Mouse (Mus musculus) urinary bladder, postnatal 4 days (tissue): ENCODE measurements around the gene Polr3c.
"Not testable (repeated sequence)": the region's sequence is repeated elsewhere in the genome, so short reads cannot be mapped to it uniquely, and the experiment has no call there.

ENCODE experiments used
- DNase-seq, 2 experiments: peaks; one replicate each; pipeline ENCODE4 v3.0.0; 2021 to 2022; ENCODE audit warnings: low spot score in 2 of 2

Gene Polr3c

GRCm38 (mm10) chr3:96727343-96727827 lies at the start of gene Polr3c, which contains the start of gene Rnf115:
TSS of gene Polr3c (minus strand) at chr3:96727628.
TSS of gene Rnf115 (plus strand) at chr3:96727664.
- peak; percentile 96 for DNase-seq

GRCm38 (mm10) chr3:96777120-96777519 lies 49.7 kb upstream of the Polr3c start:
- DNase-seq: no peak

GRCm38 (mm10) chr3:96772949-96773348 lies 45.5 kb upstream of the Polr3c start:
- DNase-seq: no peak

- DNase-seq: no peak
These were observed 42.5 kb upstream of the Polr3c start for GRCm38 (mm10) chr3:96769971-96770370.

GRCm38 (mm10) chr3:96764528-96764927 lies 37.1 kb upstream of the Polr3c start:
- no peak for DNase-seq

GRCm38 (mm10) chr3:96759695-96760094 lies 32.3 kb upstream of the Polr3c start:
- no peak for DNase-seq

- no peak for DNase-seq
These were observed 30.3 kb upstream of the Polr3c start for GRCm38 (mm10) chr3:96757691-96758090.

- no peak for DNase-seq
These were observed 28.5 kb upstream of the Polr3c start for GRCm38 (mm10) chr3:96755935-96756334.

GRCm38 (mm10) chr3:96746829-96747228 lies 19.4 kb upstream of the Polr3c start:
- no peak for DNase-seq

- DNase-seq: no peak
These were observed 16.9 kb upstream of the Polr3c start for GRCm38 (mm10) chr3:96744348-96744747.

GRCm38 (mm10) chr3:96740279-96740678 lies 12.9 kb upstream of the Polr3c start:
- not testable (repeated sequence) for DNase-seq

- DNase-seq: no peak
These were observed 10.6 kb upstream of the Polr3c start for GRCm38 (mm10) chr3:96737995-96738394.

- DNase-seq: no peak
These were observed 9.7 kb upstream of the Polr3c start for GRCm38 (mm10) chr3:96737013-96737740.

GRCm38 (mm10) chr3:96735200-96735599 lies 7.8 kb upstream of the Polr3c start:
- no peak for DNase-seq

GRCm38 (mm10) chr3:96733984-96734383 lies 6.6 kb upstream of the Polr3c start:
- DNase-seq: no peak

GRCm38 (mm10) chr3:96730785-96731184 lies 3.4 kb upstream of the Polr3c start:
- no peak for DNase-seq

GRCm38 (mm10) chr3:96729403-96729784 lies 2.0 kb upstream of the Polr3c start:
- no peak for DNase-seq

- no peak for DNase-seq
These were observed 1.4 kb upstream of the Polr3c start for GRCm38 (mm10) chr3:96728634-96729402.

- DNase-seq: no peak
These were observed 603 bp upstream of the Polr3c start for GRCm38 (mm10) chr3:96727828-96728633.

GRCm38 (mm10) chr3:96719173-96719572 lies 8.3 kb downstream of the Polr3c start:
- DNase-seq: no peak

GRCm38 (mm10) chr3:96715854-96716253 lies 11.6 kb downstream of the Polr3c start:
- DNase-seq: no peak

GRCm38 (mm10) chr3:96714286-96714685 lies 13.1 kb downstream of the Polr3c start:
- no peak for DNase-seq
